Mouse (Mus musculus) thymus, adult 2 months (tissue): ENCODE results near the gene Sgf29. TPM values are rescaled to one million over a fixed set of nuclear protein-coding genes. Genes with fewer than 3 reads are reported as not detected.

Experiments
- DNase-seq: peaks from one replicate; pipeline ENCODE4 v3.0.0; 2021
- H3K27ac ChIP-seq: fragments of 200-500 bp; 2 replicates; pipeline ENCODE4 v1.5.1; 2012; ENCODE audit warnings: low read length, control low read depth; ENCODE audit not compliant: control insufficient read depth, insufficient read depth
- H3K27me3 ChIP-seq: fragments of 200-500 bp; 2 replicates; pipeline ENCODE4 v1.6.1; 2012; ENCODE audit warnings: mild to moderate bottlenecking, low read length, moderate library complexity, mixed read lengths; ENCODE audit not compliant: control insufficient read depth, insufficient read depth
- H3K36me3 ChIP-seq: fragments of 200-500 bp; 2 replicates; pipeline ENCODE4 v1.6.1; 2012; ENCODE audit warnings: mild to moderate bottlenecking, low read length, moderate library complexity; ENCODE audit not compliant: control insufficient read depth, insufficient read depth
- H3K4me1 ChIP-seq: fragments of 200-500 bp; replicated peaks from 2 replicates; pipeline ENCODE4 v1.6.1; 2012; ENCODE audit warnings: low read length; ENCODE audit not compliant: control insufficient read depth, insufficient read depth
- H3K4me3 ChIP-seq: fragments of 200-500 bp; 2 replicates; pipeline ENCODE4 v1.5.1; 2012; ENCODE audit warnings: mild to moderate bottlenecking, low read length, control low read depth, moderate library complexity; ENCODE audit not compliant: control insufficient read depth, insufficient read depth
- CTCF ChIP-seq: fragments of 200-500 bp; IDR thresholded peaks from 2 replicates; pipeline ENCODE4 v1.5.1; 2012; ENCODE audit warnings: mild to moderate bottlenecking, control low read depth, low read length, moderate library complexity, borderline replicate concordance; ENCODE audit not compliant: control insufficient read depth, poor library complexity, insufficient read depth; ENCODE audit errors: extremely low read depth
- POLR2A ChIP-seq: fragments of 200-500 bp; IDR thresholded peaks from 2 replicates; pipeline ENCODE4 v1.6.1; 2012; ENCODE audit warnings: mild to moderate bottlenecking, low read length, control low read depth, moderate library complexity; ENCODE audit not compliant: control insufficient read depth, poor library complexity, insufficient read depth; ENCODE audit errors: extremely low read depth
- WGBS: fragments of 180-500 bp; shearing (Covaris S2); methylation state at CpG from one replicate; pipeline ENCODE4 v1.1.7; 2018; 5-methylcytosine and 5-hydroxymethylcytosine counted together
- polyA plus RNA-seq: library from polyadenylated mRNA; depleted of rRNA; stranded (reverse); fragments of >200 nt; gene quantifications from 2 replicates; pipeline ENCODE4 v1.2.3, GENCODE M21; 2012; rRNA removed

Gene Sgf29
- polyA plus RNA-seq, 1 experiment, result 99.6 TPM

- Histone ChIP-seq H3K27me3 (no peaks in the 10 kb centered on the region), H3K27ac (no peak overlapping the region), H3K36me3 (no peaks in the 10 kb centered on the region), H3K4me1 (peaks cover 17% of the 10 kb centered on the region), H3K4me3 (no peak overlapping the region)
- no peak for DNase-seq
- TF ChIP-seq POLR2A, result no peak
- TF ChIP-seq CTCF, result no peak
- WGBS, result 92% methylated on average over 4 of the region's 4 CpGs
Observed at GRCm38 (mm10) chr7:126715679-126716078, 66.6 kb downstream of the Sgf29 start.

DNA sequence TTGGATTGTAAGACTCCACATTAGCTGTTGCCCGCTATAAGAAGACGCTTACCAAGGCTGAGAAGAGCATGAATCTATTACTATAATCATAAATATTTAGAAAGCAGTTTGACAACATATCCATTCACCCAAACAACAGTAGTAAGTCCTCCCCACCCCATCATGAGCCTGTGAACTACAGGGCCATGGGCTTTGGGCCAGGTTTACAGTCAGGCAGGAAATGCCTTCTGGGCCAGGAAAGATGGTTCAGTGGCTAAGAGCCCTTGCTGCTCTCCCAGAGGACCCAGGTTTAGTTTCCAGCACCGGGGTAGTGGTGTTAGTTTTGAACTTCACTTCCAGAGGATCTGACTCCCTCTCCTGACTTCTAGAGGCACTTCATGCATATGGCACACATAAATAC, 68.5 kb downstream of the Sgf29 start:
- Histone ChIP-seq H3K27ac (no peak overlapping the region), H3K4me1 (peaks cover 7% of the 10 kb centered on the region), H3K36me3 (no peaks in the 10 kb centered on the region), H3K4me3 (no peak overlapping the region), H3K27me3 (no peaks in the 10 kb centered on the region)
- WGBS, result 93% methylated on average over 3 of the region's 3 CpGs
- DNase-seq, result no peak
- TF ChIP-seq POLR2A, result no peak
- no peak for TF ChIP-seq CTCF

GRCm38 (mm10) chr7:126718787-126719337, 69.8 kb downstream of the Sgf29 start:
- TF ChIP-seq POLR2A (no peak), CTCF (peak; percentile 24; the same call in 1 of the 2 replicates)
- peaks cover 3% of the 10 kb centered on the region for H3K4me1 ChIP-seq
- no peak overlapping the region for H3K27ac ChIP-seq
- peak; percentile 43 for DNase-seq
- no peaks in the 10 kb centered on the region for H3K27me3 ChIP-seq
- 98% methylated on average over 5 of the region's 5 CpGs for WGBS
- no peak overlapping the region for H3K4me3 ChIP-seq
- H3K36me3 ChIP-seq, result no peaks in the 10 kb centered on the region

- WGBS, result 86% methylated on average over 13 of the region's 13 CpGs
Observed at GRCm38 (mm10) chr7:126721635-126722034, 72.5 kb downstream of the Sgf29 start.

More at GRCm38 (mm10) chr7:126721635-126722034, 72.5 kb downstream of the Sgf29 start:
- Histone ChIP-seq H3K27me3 (no peaks in the 10 kb centered on the region), H3K4me3 (no peak overlapping the region), H3K36me3 (no peaks in the 10 kb centered on the region), H3K27ac (no peak overlapping the region), H3K4me1 (no peaks in the 10 kb centered on the region)
- no peak for DNase-seq
- TF ChIP-seq CTCF, result no peak
- no peak for TF ChIP-seq POLR2A

Other genes with a start within 250 kb of the Sgf29 start
- gene Cd19, start 234.4 kb upstream of the Sgf29 start, polyA plus RNA-seq, result 10.8 and 11.6 TPM in 2 replicates
- 26.1 and 27.6 TPM in 2 replicates for gene Rabep2, start 220.6 kb upstream of the Sgf29 start, polyA plus RNA-seq
- 3.2 and 5.2 TPM in 2 replicates for gene Atp2a1, start 186.2 kb upstream of the Sgf29 start, polyA plus RNA-seq
- 146 TPM in 2 replicates for gene Sh2b1, start 173.9 kb upstream of the Sgf29 start, polyA plus RNA-seq
- gene Tufm, start 161.9 kb upstream of the Sgf29 start, polyA plus RNA-seq, result 127 and 134 TPM in 2 replicates
- gene Atxn2l, start 145.9 kb upstream of the Sgf29 start, polyA plus RNA-seq, result 563 and 715 TPM in 2 replicates
- 120 and 126 TPM in 2 replicates for gene Eif3c, start 82.9 kb upstream of the Sgf29 start, polyA plus RNA-seq
- gene Apobr, start 64.4 kb upstream of the Sgf29 start, polyA plus RNA-seq, result 6.8 and 7.2 TPM in 2 replicates
- gene Cln3, start 63.5 kb upstream of the Sgf29 start, polyA plus RNA-seq, result 90.6 and 141 TPM in 2 replicates
- gene Il27, start 54.4 kb upstream of the Sgf29 start, polyA plus RNA-seq, result 1.8 and 3.0 TPM in 2 replicates
- 5.2 and 7.1 TPM in 2 replicates for gene Nupr1, start 18.4 kb upstream of the Sgf29 start, polyA plus RNA-seq
- gene Sult1a1, start 27.1 kb downstream of the Sgf29 start, polyA plus RNA-seq, result 8.6 and 14.8 TPM in 2 replicates
- 45.6 and 51.3 TPM in 2 replicates for gene Bola2, start 46.1 kb downstream of the Sgf29 start, polyA plus RNA-seq
- 34.6 and 36.7 TPM in 2 replicates for gene Slx1b, start 46.5 kb downstream of the Sgf29 start, polyA plus RNA-seq
- gene Coro1a, start 58.5 kb downstream of the Sgf29 start, polyA plus RNA-seq, result 2,939 and 3,162 TPM in 2 replicates
- 130 and 131 TPM in 2 replicates for gene Mapk3, start 110.3 kb downstream of the Sgf29 start, polyA plus RNA-seq
- 15.7 and 106 TPM in 2 replicates for gene Gdpd3, start 117.0 kb downstream of the Sgf29 start, polyA plus RNA-seq
- gene Ypel3, start 127.6 kb downstream of the Sgf29 start, polyA plus RNA-seq, result 622 and 685 TPM in 2 replicates
- gene Tbx6, start 132.2 kb downstream of the Sgf29 start, polyA plus RNA-seq, result 25.0 and 37.9 TPM in 2 replicates
- 460 and 482 TPM in 2 replicates for gene Ppp4c, start 143.2 kb downstream of the Sgf29 start, polyA plus RNA-seq
- 2.9 and 3.3 TPM in 2 replicates for gene Fam57b, start 148.4 kb downstream of the Sgf29 start, polyA plus RNA-seq
- gene 4930451I11Rik, start 182.3 kb downstream of the Sgf29 start, polyA plus RNA-seq, result not detected in 2 replicates
- gene Doc2a, start 198.1 kb downstream of the Sgf29 start, polyA plus RNA-seq, result 0.12 and 0.13 TPM in 2 replicates
- 18.7 and 24.6 TPM in 2 replicates for gene Hirip3, start 212.7 kb downstream of the Sgf29 start, polyA plus RNA-seq
- 120 and 122 TPM in 2 replicates for gene Ino80e, start 213.1 kb downstream of the Sgf29 start, polyA plus RNA-seq
- gene Taok2, start 235.4 kb downstream of the Sgf29 start, polyA plus RNA-seq, result 182 and 198 TPM in 2 replicates